Mouse (Mus musculus) liver, embryonic 15.5 days (tissue): Measurements from ENCODE around the gene Tmem107. TPM values are rescaled to one million over a fixed set of nuclear protein-coding genes. Genes with fewer than 3 reads are reported as not detected.

Experiments
- ATAC-seq: fragments of 200-750 bp; cut with Nextera tagmentation; 2 replicates; pipeline ENCODE4 v1.8.0; 2017; ENCODE audit warnings: moderate number of reproducible peaks, mild to moderate bottlenecking, moderate library complexity; ENCODE audit not compliant: insufficient read depth
- H3K27ac ChIP-seq: fragments of 300-500 bp; sonication (generic); replicated peaks from 2 replicates; pipeline ENCODE4 v1.5.1; 2015; ENCODE audit warnings: mild to moderate bottlenecking, inconsistent platforms
- H3K27me3 ChIP-seq: fragments of 300-500 bp; sonication (generic); 2 replicates; pipeline ENCODE4 v1.6.1; 2015; ENCODE audit warnings: mild to moderate bottlenecking, inconsistent platforms
- H3K36me3 ChIP-seq: fragments of 300-500 bp; sonication (generic); replicated peaks from 2 replicates; pipeline ENCODE4 v1.6.1; 2015; ENCODE audit warnings: moderate library complexity, mild to moderate bottlenecking, inconsistent platforms
- H3K4me1 ChIP-seq: fragments of 300-500 bp; sonication (generic); replicated peaks from 2 replicates; pipeline ENCODE4 v1.6.1; 2015; ENCODE audit warnings: inconsistent platforms
- H3K4me2 ChIP-seq: fragments of 300-500 bp; sonication (generic); 2 replicates; pipeline ENCODE4 v1.6.1; 2015; ENCODE audit warnings: moderate library complexity, mild to moderate bottlenecking, inconsistent platforms
- H3K4me3 ChIP-seq: fragments of 300-500 bp; sonication (generic); replicated peaks from 2 replicates; pipeline ENCODE4 v1.5.1; 2015; ENCODE audit warnings: mild to moderate bottlenecking, inconsistent platforms
- H3K9ac ChIP-seq: fragments of 300-500 bp; sonication (generic); 2 replicates; pipeline ENCODE4 v1.6.1; 2015; ENCODE audit warnings: moderate library complexity, mild to moderate bottlenecking, inconsistent platforms
- H3K9me3 ChIP-seq: fragments of 300-500 bp; sonication (generic); replicated peaks from 2 replicates; pipeline ENCODE4 v1.6.1; 2016; ENCODE audit warnings: inconsistent platforms
- WGBS: fragments of 180-500 bp; shearing (Covaris S2); methylation state at CpG from one replicate; pipeline ENCODE4 v1.1.7; 2015; ENCODE audit warnings: mixed read lengths; ENCODE audit not compliant: insufficient replicate concordance; 5-methylcytosine and 5-hydroxymethylcytosine counted together
- polyA plus RNA-seq: library from polyadenylated mRNA; unstranded; fragments of >200 nt; fragmentation: Nextera tagmentation; extraction: Ambion mirVana; gene quantifications from 2 replicates; pipeline ENCODE4 v1.2.1, GENCODE M21; 2015

Gene Tmem107
- polyA plus RNA-seq, result 20.2 and 21.6 TPM in 2 replicates

DNA sequence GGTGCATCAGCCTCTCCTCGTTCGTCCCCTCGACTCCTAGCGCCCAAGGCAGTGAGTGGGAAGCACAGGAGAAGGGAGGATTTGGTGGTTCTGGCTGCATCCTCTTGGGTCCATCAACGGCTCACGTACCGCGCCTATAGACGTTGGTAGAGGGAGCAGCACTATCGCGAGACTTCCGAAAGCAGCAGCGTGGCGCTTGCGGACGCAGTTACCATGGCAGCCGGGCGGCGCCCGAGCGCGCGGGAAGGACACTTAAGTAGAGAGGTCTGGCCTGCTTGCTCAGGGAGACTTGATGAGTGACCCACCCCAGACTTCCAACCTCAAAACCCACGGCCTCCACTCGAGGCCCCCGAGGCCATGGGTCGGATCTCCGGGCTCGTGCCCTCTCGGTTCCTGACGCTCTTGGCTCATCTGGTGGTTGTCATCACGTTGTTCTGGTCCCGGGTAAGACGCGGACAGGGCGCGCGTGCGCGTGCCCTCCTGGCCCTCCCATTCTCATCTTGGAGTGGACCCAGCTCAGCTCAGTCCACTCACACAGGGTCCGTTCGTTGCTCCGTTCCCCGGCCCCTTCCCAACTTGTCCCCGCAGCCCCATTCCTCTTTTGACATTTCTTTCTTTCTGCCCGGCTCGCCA lies at the start of gene Tmem107:
Tmem107 (plus strand) TSS at position 217 of the 633 bp plus-strand sequence.
- Histone ChIP-seq H3K4me3 (peak within 1 kb of the TSS; percentile 75), H3K4me2 (peak within 1 kb of the TSS; percentile 91), H3K9ac (peak within 1 kb of the TSS; percentile 81), H3K36me3 (no peaks in the 10 kb centered on the region), H3K27ac (peak within 1 kb of the TSS; percentile 87), H3K9me3 (no peaks in the 10 kb centered on the region), H3K4me1 (peaks cover 77% of the 10 kb centered on the region), H3K27me3 (no peaks in the 10 kb centered on the region)
- ATAC-seq, result peak; percentile 79
- under 1% methylated on average over 47 of the region's 47 CpGs for WGBS

DNA sequence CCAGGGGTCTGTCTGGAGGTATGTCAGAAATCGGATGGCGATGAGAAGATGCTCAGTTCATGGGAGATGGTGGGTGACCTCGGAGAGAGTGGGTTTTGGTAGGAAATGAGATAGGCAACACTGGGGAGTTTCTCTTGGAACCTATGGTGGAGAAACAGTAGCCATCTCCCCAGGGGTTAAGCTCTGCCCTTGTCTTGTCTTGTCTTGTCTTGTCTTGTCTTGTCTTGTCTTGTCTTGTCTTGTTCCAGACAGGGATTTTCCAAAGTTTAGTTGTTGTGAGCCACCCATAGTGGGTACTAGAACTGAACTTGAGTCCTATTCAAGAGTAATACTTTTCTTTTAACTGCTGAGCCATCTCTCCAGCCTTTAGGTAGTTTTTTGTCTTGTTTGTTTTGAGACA lies 44.0 kb upstream of the Tmem107 start:
- H3K4me3 ChIP-seq, result no peak overlapping the region
- no peak overlapping the region for H3K4me2 ChIP-seq
- peaks cover 100% of the 10 kb centered on the region for H3K36me3 ChIP-seq
- no peak overlapping the region for H3K27ac ChIP-seq
- ATAC-seq, result no peak
- H3K9ac ChIP-seq, result no peak overlapping the region
- no peaks in the 10 kb centered on the region for H3K4me1 ChIP-seq
- 82% methylated on average over 3 of the region's 3 CpGs for WGBS
- no peaks in the 10 kb centered on the region for H3K9me3 ChIP-seq
- no peaks in the 10 kb centered on the region for H3K27me3 ChIP-seq

DNA sequence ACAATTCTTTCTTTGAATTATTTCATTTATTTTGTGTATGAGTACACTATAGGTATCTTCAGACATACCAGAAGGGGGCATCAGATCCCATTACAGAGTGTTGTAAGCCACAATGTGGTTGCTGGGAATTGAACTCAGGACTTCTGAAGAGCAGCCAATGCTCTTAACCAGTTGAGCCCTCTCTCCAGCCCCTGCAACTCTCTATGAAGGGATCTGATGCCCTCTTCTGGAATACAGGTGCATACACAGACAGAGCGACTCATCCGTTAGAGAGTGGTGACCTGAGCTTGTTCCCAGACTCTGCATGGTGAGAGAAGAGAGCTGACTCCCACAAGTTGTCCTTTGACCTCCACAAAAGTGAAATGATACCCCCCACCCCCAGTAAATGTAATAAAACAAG lies 41.8 kb upstream of the Tmem107 start:
- Histone ChIP-seq H3K4me1 (0 out of 2 replicates have a peak, but pooled peaks cover 1% of the 10 kb centered on the region), H3K27me3 (no peaks in the 10 kb centered on the region), H3K27ac (no peak overlapping the region), H3K36me3 (peaks cover 96% of the 10 kb centered on the region), H3K9me3 (no peaks in the 10 kb centered on the region), H3K4me2 (no peak overlapping the region), H3K9ac (no peak overlapping the region), H3K4me3 (no peak overlapping the region)
- WGBS, result 68% methylated on average over 2 of the region's 2 CpGs
- no peak for ATAC-seq

DNA sequence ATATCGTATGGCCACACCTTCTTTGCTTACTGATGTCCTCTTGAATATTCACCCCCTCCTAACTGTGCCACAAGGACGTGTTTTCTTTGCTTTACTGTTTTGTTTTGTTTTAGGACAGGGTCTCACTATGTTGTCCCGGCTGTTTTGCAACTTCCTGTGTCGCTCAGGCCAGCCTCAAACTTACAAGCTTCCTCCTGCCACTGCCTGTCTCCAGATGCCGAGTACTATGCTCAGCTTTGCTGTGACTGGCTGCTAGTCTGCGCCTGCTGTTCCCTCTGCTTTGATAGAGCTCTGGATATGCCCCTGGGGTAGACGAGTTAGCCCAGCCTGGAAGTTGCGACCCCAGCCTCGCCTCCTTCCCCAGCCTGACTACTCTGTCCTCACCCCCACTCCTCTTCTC lies 37.1 kb upstream of the Tmem107 start:
- no peak overlapping the region; the same call in 1 of the 2 replicates for H3K27ac ChIP-seq
- H3K4me1 ChIP-seq, result peaks cover 35% of the 10 kb centered on the region
- no peaks in the 10 kb centered on the region for H3K9me3 ChIP-seq
- WGBS, result 64% methylated on average over 9 of the region's 9 CpGs
- no peak for ATAC-seq
- no peaks in the 10 kb centered on the region for H3K27me3 ChIP-seq
- no peak overlapping the region for H3K4me3 ChIP-seq
- peaks cover 67% of the 10 kb centered on the region for H3K36me3 ChIP-seq
- no peak overlapping the region for H3K4me2 ChIP-seq
- no peak overlapping the region for H3K9ac ChIP-seq

DNA sequence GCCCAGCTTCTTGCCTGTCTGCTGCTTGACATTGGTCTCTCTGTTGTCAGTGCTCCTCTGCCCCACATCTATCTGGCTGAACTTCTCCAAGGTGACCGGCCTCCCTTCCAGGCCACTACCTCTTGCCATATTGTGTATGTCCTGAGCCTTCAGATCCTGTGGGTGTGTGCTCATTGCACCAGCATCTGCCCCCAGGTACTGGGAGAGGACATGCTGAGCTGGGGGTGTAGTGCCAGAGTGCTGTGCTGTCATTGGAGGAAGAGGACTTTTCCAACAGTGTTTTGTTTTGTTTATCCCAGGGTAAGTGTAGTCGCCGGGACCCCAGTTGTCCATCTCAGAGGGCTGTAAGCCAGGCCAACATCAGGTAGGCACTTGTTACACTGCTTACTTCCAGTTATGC lies 36.0 kb upstream of the Tmem107 start:
- Histone ChIP-seq H3K4me2 (no peak overlapping the region), H3K4me1 (peaks cover 45% of the 10 kb centered on the region), H3K27ac (no peak overlapping the region), H3K27me3 (no peaks in the 10 kb centered on the region), H3K4me3 (no peak overlapping the region), H3K9ac (no peak overlapping the region), H3K9me3 (no peaks in the 10 kb centered on the region), H3K36me3 (peaks cover 56% of the 10 kb centered on the region)
- WGBS, result 83% methylated on average over 3 of the region's 3 CpGs
- no peak for ATAC-seq

DNA sequence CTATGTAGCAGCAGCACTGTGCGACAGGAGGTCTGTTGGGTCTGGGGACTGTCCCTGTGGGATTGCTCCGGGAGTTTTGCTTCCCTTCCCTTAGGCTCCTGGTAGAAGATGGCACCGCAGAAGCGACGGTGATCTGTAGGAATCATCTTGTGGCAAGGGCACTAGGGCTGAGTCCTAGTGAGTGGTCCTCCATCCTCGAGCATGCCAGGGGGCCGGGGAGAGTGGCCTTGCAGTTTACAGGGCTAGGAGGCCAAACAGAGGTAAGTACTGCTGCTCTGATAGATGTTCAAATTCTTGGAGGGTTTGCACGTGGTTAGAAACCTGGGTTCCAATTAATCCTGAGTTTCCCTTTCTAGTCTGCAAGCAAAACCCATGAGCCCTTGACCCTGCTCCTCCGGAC lies 35.2 kb upstream of the Tmem107 start:
- H3K27ac ChIP-seq, result peak overlapping the region; percentile 45; the same call in 1 of the 2 replicates
- peak overlapping the region; percentile 88 for H3K4me2 ChIP-seq
- no peaks in the 10 kb centered on the region for H3K9me3 ChIP-seq
- WGBS, result 78% methylated on average over 9 of the region's 9 CpGs
- peak overlapping the region; percentile 71; the same call in 1 of the 2 replicates for H3K4me3 ChIP-seq
- no peaks in the 10 kb centered on the region for H3K27me3 ChIP-seq
- H3K36me3 ChIP-seq, result peaks cover 48% of the 10 kb centered on the region
- H3K4me1 ChIP-seq, result peaks cover 52% of the 10 kb centered on the region
- no peak for ATAC-seq
- no peak overlapping the region for H3K9ac ChIP-seq

DNA sequence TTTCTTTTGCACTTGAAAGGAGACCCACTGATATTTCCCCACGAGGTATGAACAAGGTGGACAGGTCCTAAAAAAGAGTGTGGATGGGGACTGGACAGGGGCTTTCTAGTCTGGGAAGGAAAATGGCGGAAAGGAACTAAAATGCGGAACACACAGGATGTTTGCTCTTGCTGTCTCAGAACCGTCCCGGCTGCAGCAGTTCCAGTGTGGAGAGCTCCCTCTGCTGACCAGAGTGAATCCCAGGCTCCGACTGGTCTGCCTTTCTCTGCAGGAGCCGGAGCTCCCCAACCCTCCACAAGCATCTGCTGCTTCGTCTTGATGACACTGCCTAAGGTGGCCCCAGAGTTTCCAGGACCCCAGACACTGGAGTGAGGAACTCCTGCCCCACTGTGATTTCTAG lies 34.8 kb upstream of the Tmem107 start:
- peak overlapping the region; percentile 45; the same call in 1 of the 2 replicates for H3K27ac ChIP-seq
- peaks cover 44% of the 10 kb centered on the region for H3K36me3 ChIP-seq
- H3K9me3 ChIP-seq, result no peaks in the 10 kb centered on the region
- ATAC-seq, result peak; percentile 17
- no peaks in the 10 kb centered on the region for H3K27me3 ChIP-seq
- peak overlapping the region; percentile 71 for H3K4me3 ChIP-seq
- H3K9ac ChIP-seq, result 0 out of 2 replicates have a peak overlapping the region, but pooled peaks have one; percentile 3
- H3K4me1 ChIP-seq, result peaks cover 56% of the 10 kb centered on the region
- H3K4me2 ChIP-seq, result peak overlapping the region; percentile 88
- 5% methylated on average over 8 of the region's 8 CpGs for WGBS

DNA sequence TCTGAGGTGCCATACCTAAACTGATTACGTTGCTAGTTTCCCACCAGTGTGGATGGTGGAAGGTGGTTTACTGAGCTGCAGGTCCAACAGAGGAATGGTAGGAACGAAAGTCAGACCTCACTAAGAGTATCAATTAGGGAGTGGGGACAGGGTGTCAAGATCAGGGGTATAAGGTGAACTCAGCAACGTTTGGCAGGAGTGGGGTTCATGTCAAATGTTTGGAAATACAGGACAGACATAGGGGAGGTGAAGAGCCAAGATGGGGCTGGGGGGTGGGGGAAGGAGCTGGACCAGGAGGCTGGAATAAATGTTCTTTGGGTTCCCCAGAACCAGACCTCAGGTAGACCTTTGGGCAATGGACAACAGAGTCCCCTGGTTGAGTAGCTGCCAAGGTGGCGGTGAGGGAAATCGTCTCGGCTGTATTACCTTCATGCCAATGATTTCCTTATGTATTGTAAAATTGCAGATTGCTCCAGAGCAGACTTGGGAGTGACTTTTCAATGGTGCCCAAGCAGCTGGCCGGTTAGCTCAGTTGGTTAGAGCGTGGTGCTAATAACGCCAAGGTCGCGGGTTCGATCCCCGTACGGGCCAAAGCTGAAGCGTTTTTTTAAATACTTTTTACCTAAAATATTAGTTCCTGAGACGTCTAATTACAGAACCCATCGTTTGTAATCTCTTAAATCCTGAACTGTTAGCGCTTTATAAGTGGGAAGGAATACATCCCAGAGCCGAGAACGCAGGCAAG lies 33.9 kb upstream of the Tmem107 start:
- ATAC-seq, result peak; percentile 10; the same call in 1 of the 2 replicates
- Histone ChIP-seq H3K9me3 (no peaks in the 10 kb centered on the region), H3K27ac (peak overlapping the region; percentile 79), H3K4me2 (peak overlapping the region; percentile 88), H3K4me1 (peaks cover 60% of the 10 kb centered on the region), H3K27me3 (no peaks in the 10 kb centered on the region), H3K36me3 (peaks cover 36% of the 10 kb centered on the region), H3K4me3 (peak overlapping the region; percentile 71), H3K9ac (peak overlapping the region; percentile 64)
- 8% methylated on average over 20 of the region's 20 CpGs for WGBS

DNA sequence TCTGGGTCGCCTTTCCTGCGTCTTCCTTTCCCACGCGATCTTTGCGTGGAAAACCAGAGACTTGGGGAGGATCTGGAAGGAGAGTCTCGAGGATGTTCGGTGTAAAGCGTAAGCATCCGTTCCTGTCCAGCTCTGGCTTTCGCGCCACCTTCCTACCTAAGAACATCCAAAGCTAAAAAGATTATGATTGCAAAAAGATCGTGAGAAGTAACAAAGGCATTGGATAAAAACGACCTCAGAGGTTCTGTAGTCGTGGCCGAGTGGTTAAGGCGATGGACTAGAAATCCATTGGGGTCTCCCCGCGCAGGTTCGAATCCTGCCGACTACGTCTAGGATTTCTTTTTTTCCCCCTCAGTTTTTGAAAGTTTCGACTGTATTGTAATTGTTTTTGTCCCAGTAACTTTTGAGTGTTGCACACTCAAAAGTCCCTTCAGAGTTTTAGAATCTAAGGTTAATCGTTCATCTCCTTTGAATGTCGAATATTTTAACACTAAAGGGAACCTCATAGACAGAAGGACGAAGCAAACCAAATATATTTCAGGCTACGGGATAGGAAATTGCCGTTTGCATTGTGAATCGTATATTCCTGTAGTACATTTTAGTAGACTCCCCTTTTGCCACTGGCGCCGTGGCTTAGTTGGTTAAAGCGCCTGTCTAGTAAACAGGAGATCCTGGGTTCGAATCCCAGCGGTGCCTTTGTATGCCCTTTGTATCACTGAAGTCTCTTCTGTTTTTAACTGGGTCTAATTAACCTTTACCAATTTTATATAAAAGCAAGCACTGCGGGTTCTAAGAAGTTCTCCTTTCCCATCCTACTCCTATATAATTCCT lies 33.2 kb upstream of the Tmem107 start:
- H3K36me3 ChIP-seq, result peaks cover 30% of the 10 kb centered on the region
- no peaks in the 10 kb centered on the region for H3K9me3 ChIP-seq
- peak overlapping the region; percentile 79 for H3K27ac ChIP-seq
- ATAC-seq, result peak; percentile 35
- H3K9ac ChIP-seq, result peak overlapping the region; percentile 64
- H3K4me3 ChIP-seq, result peak overlapping the region; percentile 71
- WGBS, result under 1% methylated on average over 34 of the region's 34 CpGs
- H3K4me1 ChIP-seq, result peaks cover 60% of the 10 kb centered on the region
- peak overlapping the region; percentile 88 for H3K4me2 ChIP-seq
- no peaks in the 10 kb centered on the region for H3K27me3 ChIP-seq

DNA sequence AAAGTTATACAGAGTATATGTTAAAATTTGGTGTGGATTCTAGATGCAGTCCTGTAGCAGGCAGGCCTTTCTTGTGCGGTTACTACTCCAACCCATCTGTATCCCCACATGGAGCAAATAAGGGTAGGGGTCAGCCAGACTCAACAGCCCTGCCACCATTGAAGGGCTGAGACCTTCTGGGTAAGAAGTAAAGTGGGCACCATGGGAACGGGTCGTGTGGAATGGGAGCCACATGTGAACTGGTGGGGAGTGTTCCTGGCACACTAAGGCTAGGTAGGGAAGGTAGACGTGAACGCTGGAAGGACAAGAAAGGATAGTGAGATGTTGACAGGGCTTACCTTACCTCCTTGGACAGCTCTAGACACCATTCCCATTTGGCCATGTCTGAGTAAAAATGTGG lies 32.4 kb upstream of the Tmem107 start:
- no peak overlapping the region for H3K4me3 ChIP-seq
- H3K27ac ChIP-seq, result no peak overlapping the region
- peaks cover 25% of the 10 kb centered on the region for H3K36me3 ChIP-seq
- H3K4me2 ChIP-seq, result peak overlapping the region; percentile 30; the same call in 1 of the 2 replicates
- ATAC-seq, result no peak
- H3K4me1 ChIP-seq, result peaks cover 63% of the 10 kb centered on the region
- no peaks in the 10 kb centered on the region for H3K27me3 ChIP-seq
- no peak overlapping the region for H3K9ac ChIP-seq
- H3K9me3 ChIP-seq, result no peaks in the 10 kb centered on the region
- WGBS, result 72% methylated on average over 5 of the region's 5 CpGs
